Mouse (Mus musculus): ENCODE results near the gene Myrfl.

Gene Myrfl

GRCm38 (mm10) chr10:116759816-116760215, 136.9 kb downstream of the Myrfl start:
- DNase-seq (ENCODE audit: low spot score in 2 of 2), result no peak

GRCm38 (mm10) chr10:116755881-116756581, 140.7 kb downstream of the Myrfl start:
- DNase-seq (ENCODE audit: low spot score in 2 of 2), result no peak

GRCm38 (mm10) chr10:116754940-116755339, 141.8 kb downstream of the Myrfl start:
- DNase-seq (ENCODE audit: low spot score in 2 of 2), result no peak

GRCm38 (mm10) chr10:116750895-116751294, 145.8 kb downstream of the Myrfl start:
- no peak for DNase-seq (ENCODE audit: low spot score in 2 of 2)

DNA sequence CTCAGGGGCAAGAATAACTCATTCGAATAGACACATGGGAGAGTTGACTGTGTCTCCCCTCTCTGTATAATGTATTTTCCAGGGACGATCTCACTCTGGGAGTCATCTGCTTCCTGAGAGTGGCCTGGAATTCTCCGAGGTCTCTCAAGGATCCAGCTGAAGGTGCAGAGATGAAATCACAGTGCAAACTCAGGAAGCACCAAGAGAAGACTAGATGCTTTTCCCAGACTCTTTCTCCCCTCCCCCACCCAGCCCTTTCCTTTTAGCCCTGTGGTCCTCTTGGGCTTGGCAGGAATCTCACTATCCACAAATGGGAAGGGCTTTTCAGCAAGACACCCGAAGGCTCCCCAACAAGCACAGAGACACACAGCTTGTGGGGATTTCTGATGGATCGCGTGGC, 146.7 kb downstream of the Myrfl start:
- no peak for DNase-seq (ENCODE audit: low spot score in 2 of 2)

- no peak for DNase-seq (ENCODE audit: low spot score in 2 of 2)
These were observed 148.0 kb downstream of the Myrfl start for GRCm38 (mm10) chr10:116748681-116749080.

- DNase-seq (ENCODE audit: low spot score in 2 of 2), result no peak
These were observed 150.3 kb downstream of the Myrfl start for GRCm38 (mm10) chr10:116746281-116747011.

- DNase-seq (ENCODE audit: low spot score in 2 of 2), result no peak
These were observed 154.0 kb downstream of the Myrfl start for GRCm38 (mm10) chr10:116742696-116743095.

GRCm38 (mm10) chr10:116742189-116742588, 154.5 kb downstream of the Myrfl start:
- DNase-seq (ENCODE audit: low spot score in 2 of 2), result no peak

GRCm38 (mm10) chr10:116741343-116741742, 155.4 kb downstream of the Myrfl start:
- no peak for DNase-seq (ENCODE audit: low spot score in 2 of 2)

GRCm38 (mm10) chr10:116740073-116740472, 156.6 kb downstream of the Myrfl start:
- DNase-seq (ENCODE audit: low spot score in 2 of 2), result no peak

GRCm38 (mm10) chr10:116738533-116738932, 158.2 kb downstream of the Myrfl start:
- no peak for DNase-seq (ENCODE audit: low spot score in 2 of 2)

DNA sequence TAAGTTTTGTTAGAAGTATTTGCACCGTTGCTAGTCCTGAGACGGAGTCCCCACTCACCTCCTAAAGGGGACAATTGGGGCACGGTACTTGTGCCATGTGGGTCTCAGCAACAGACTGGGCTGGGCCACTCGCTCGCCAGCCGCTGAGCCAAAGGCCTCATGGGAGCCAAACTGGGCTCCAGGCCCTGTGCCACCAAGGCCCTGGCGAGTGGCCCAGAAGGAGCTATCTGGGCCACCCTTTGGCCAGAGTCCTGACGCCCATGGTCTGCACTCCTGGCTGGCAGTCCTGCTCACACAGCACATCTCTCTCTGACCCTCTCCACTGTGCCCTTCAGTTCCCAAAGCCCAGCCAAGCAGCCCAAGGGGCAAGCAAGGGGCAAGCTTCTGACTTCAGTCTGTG, 161.1 kb downstream of the Myrfl start:
- DNase-seq (ENCODE audit: low spot score in 2 of 2), result peak in 1 of 2 experiments; percentile 56

DNA sequence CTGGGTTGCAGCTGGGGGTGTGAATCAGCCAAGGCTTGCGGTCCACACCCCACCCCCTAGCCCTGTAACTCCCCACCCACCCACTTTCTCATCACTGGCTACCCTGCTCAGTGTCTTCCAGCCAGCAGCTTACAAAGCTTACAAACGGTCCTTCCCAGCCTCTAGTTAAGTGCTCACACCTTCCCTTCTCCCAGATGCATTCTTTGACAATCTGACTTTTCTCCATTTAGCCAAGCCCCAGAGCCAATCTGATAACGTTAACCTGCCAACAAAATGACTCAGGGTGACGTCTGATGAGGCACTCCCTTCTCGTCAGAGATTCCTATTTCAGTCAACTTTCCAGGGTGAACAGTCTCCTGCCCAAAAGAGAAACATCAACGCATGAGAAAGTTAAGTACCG, 163.1 kb downstream of the Myrfl start:
- DNase-seq (ENCODE audit: low spot score in 2 of 2), result peak; percentile 33 to 40

- no peak for DNase-seq (ENCODE audit: low spot score in 2 of 2)
These were observed 166.6 kb downstream of the Myrfl start for GRCm38 (mm10) chr10:116730033-116730652.

DNA sequence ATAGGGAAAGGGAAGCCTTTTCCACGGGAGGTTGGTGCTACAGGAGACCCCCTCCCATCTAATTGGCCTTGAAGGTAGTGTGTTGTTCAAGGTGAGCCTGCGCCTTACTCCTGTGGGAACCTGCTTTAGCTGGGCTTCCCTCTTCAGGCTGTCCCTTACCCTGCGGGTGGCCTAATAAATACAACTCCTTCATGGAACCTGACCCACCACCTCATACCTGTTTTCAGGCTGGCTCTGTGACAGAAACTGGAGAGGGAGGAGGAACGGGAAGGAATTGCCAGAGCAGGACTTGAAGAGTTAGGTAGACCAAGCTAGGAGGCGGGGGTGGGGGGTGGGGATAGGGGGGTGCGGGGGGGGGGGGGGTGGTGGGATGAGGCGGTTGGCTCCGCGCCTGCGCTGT, 167.9 kb downstream of the Myrfl start:
- no peak for DNase-seq (ENCODE audit: low spot score in 2 of 2)

GRCm38 (mm10) chr10:116727702-116728298, 168.9 kb downstream of the Myrfl start:
- DNase-seq (ENCODE audit: low spot score in 2 of 2), result no peak
